Mouse (Mus musculus): ENCODE data around the gene Inppl1. TPM values are rescaled to one million over a fixed set of nuclear protein-coding genes. Genes with fewer than 3 reads are reported as not detected.

Gene Inppl1
- polyA plus RNA-seq, 1 experiment from 2014 or later, result 27.2 TPM

- H3K27me3 ChIP-seq (replicated peaks; ENCODE audit: control insufficient read depth, insufficient read depth, low read length), result peaks cover 54% of the 10 kb centered on the region
- no peak within 1 kb of the TSS for H3K27ac ChIP-seq (ENCODE audit: low read length)
- WGBS, result under 1% methylated on average over 43 of the region's 45 CpGs
- peaks cover 28% of the 10 kb centered on the region for H3K4me1 ChIP-seq (ENCODE audit: control insufficient read depth, insufficient read depth, low read length)
- H3K4me2 ChIP-seq (ENCODE audit: low read depth, low read length), result peak within 1 kb of the TSS; percentile 48
- H3K4me3 ChIP-seq (ENCODE audit: low read length), result peak within 1 kb of the TSS; percentile 37
- ATAC-seq, result peak; percentile 22
- no peaks in the 10 kb centered on the region for H3K36me3 ChIP-seq (ENCODE audit: control insufficient read depth, insufficient read depth, low read length)
- peak within 1 kb of the TSS; percentile 45; the same call in 1 of the 2 replicates for H3K9ac ChIP-seq (ENCODE audit: low read depth, low read length)
- 0 out of 2 replicates have a peak, but pooled peaks cover 3% of the 10 kb centered on the region for H3K9me3 ChIP-seq (ENCODE audit: control insufficient read depth, low read length)
Observed at GRCm38 (mm10) chr7:101817861-101818401, 20.1 kb downstream of the Inppl1 start, which contains the start of gene Phox2a. Gene Phox2a, plus strand, starts transcription at chr7:101818313.

GRCm38 (mm10) chr7:101777053-101777452 is 61.0 kb downstream of the Inppl1 start:
- ATAC-seq, result no peak
- 92% methylated on average over 1 of the region's 1 CpGs for WGBS
- Histone ChIP-seq H3K36me3 (ENCODE audit: control insufficient read depth, insufficient read depth, low read length) (no peaks in the 10 kb centered on the region), H3K9me3 (ENCODE audit: control insufficient read depth, low read length) (no peaks in the 10 kb centered on the region), H3K4me2 (ENCODE audit: low read depth, low read length) (no peak overlapping the region), H3K27me3 (replicated peaks; ENCODE audit: control insufficient read depth, insufficient read depth, low read length) (no peaks in the 10 kb centered on the region), H3K27ac (ENCODE audit: low read length) (no peak overlapping the region), H3K4me3 (ENCODE audit: low read length) (no peak overlapping the region), H3K9ac (ENCODE audit: low read depth, low read length) (no peak overlapping the region), H3K4me1 (ENCODE audit: control insufficient read depth, insufficient read depth, low read length) (no peaks in the 10 kb centered on the region)

GRCm38 (mm10) chr7:101772687-101773086 is 65.3 kb downstream of the Inppl1 start:
- Histone ChIP-seq H3K27ac (ENCODE audit: low read length) (no peak overlapping the region), H3K36me3 (ENCODE audit: control insufficient read depth, insufficient read depth, low read length) (no peaks in the 10 kb centered on the region), H3K4me3 (ENCODE audit: low read length) (no peak overlapping the region), H3K4me2 (ENCODE audit: low read depth, low read length) (no peak overlapping the region), H3K9ac (ENCODE audit: low read depth, low read length) (no peak overlapping the region), H3K9me3 (ENCODE audit: control insufficient read depth, low read length) (no peaks in the 10 kb centered on the region), H3K27me3 (replicated peaks; ENCODE audit: control insufficient read depth, insufficient read depth, low read length) (no peaks in the 10 kb centered on the region), H3K4me1 (ENCODE audit: control insufficient read depth, insufficient read depth, low read length) (peaks cover 7% of the 10 kb centered on the region; the same call in 1 of the 2 replicates)
- ATAC-seq, result 0 out of 2 replicates have a peak, but pooled peaks have one; percentile 13
- WGBS, result 45% methylated on average over 8 of the region's 8 CpGs

Small RNA genes within 50 kb of the gene (microRNA-seq; reads per million reads assigned to microRNA genes)
- gene Gm22655, result not detected

Other genes with a start within 250 kb of the Inppl1 start
- 52.7 and 53.3 TPM in 2 replicates for gene Clpb, start 174.6 kb downstream of the Inppl1 start, polyA plus RNA-seq (2015; fragmentation: Nextera tagmentation; extraction: Ambion mirVana)
- gene Phox2a, start 19.9 kb downstream of the Inppl1 start, polyA plus RNA-seq (2015; fragmentation: Nextera tagmentation; extraction: Ambion mirVana), result 2.2 and 2.4 TPM in 2 replicates
- 2.6 and 3.2 TPM in 2 replicates for gene Folr2, start 19.0 kb upstream of the Inppl1 start, polyA plus RNA-seq (2015; fragmentation: Nextera tagmentation; extraction: Ambion mirVana)
- gene Anapc15, start 25.5 kb upstream of the Inppl1 start, polyA plus RNA-seq (2015; fragmentation: Nextera tagmentation; extraction: Ambion mirVana), result 61.0 and 66.3 TPM in 2 replicates
- gene Folr1, start 32.6 kb upstream of the Inppl1 start, polyA plus RNA-seq (2015; fragmentation: Nextera tagmentation; extraction: Ambion mirVana), result 201 and 253 TPM in 2 replicates
- 236 and 245 TPM in 2 replicates for gene Lamtor1, start 67.7 kb upstream of the Inppl1 start, polyA plus RNA-seq (2015; fragmentation: Nextera tagmentation; extraction: Ambion mirVana)
- gene Tomt, start 68.1 kb upstream of the Inppl1 start, polyA plus RNA-seq (2015; fragmentation: Nextera tagmentation; extraction: Ambion mirVana), result 0.24 and 0.28 TPM in 2 replicates
- 9.7 and 10.1 TPM in 2 replicates for gene Lrrc51, start 95.7 kb upstream of the Inppl1 start, polyA plus RNA-seq (2015; fragmentation: Nextera tagmentation; extraction: Ambion mirVana)
- 39.9 and 41.9 TPM in 2 replicates for gene Numa1, start 95.9 kb upstream of the Inppl1 start, polyA plus RNA-seq (2015; fragmentation: Nextera tagmentation; extraction: Ambion mirVana)
- gene Il18bp, start 180.5 kb upstream of the Inppl1 start, polyA plus RNA-seq (2015; fragmentation: Nextera tagmentation; extraction: Ambion mirVana), result 1.9 and 2.1 TPM in 2 replicates
- 33.0 and 35.5 TPM in 2 replicates for gene Rnf121, start 227.2 kb upstream of the Inppl1 start, polyA plus RNA-seq (2015; fragmentation: Nextera tagmentation; extraction: Ambion mirVana)
- 17.7 and 21.6 TPM in 2 replicates for gene Xndc1, start 227.3 kb upstream of the Inppl1 start, polyA plus RNA-seq (2015; fragmentation: Nextera tagmentation; extraction: Ambion mirVana)
- 0.47 and 0.48 TPM in 2 replicates for gene Xntrpc, start 227.5 kb upstream of the Inppl1 start, polyA plus RNA-seq (2015; fragmentation: Nextera tagmentation; extraction: Ambion mirVana)
- not detected in 2 replicates for gene Trpc2, start 244.9 kb upstream of the Inppl1 start, polyA plus RNA-seq (2015; fragmentation: Nextera tagmentation; extraction: Ambion mirVana)

Measured in intestine, embryonic 16.5 days (tissue).